Mouse (Mus musculus) ES-E14 (cell line): ENCODE measurements at regions not wholly inside any gene's neighbourhood (a gene's known extent, or its start where the extent isn't known, plus 50 kb on each side); places are given as distances from the start of the nearest gene placed in this dataset.

Experiments
- DNase-seq: peaks from one replicate; pipeline ENCODE4 v3.0.0-alpha.2; 2013; ENCODE audit warnings: low read depth, low spot score
- H3K27ac ChIP-seq: 2 replicates; pipeline ENCODE4 v1.5.1; 2012; ENCODE audit warnings: low read depth, mild to moderate bottlenecking, low read length, moderate library complexity, mixed read lengths; ENCODE audit not compliant: poor library complexity, insufficient read depth, severe bottlenecking
- H3K36me3 ChIP-seq: 2 replicates; pipeline ENCODE4 v1.6.1; 2012; ENCODE audit warnings: mild to moderate bottlenecking, low read length, moderate library complexity, mixed read lengths; ENCODE audit not compliant: control insufficient read depth, poor library complexity, insufficient read depth, severe bottlenecking
- H3K4me1 ChIP-seq, 2 experiments: fragments of 150-350 bp in 1 of 2; sonication (generic) in 1 of 2; 2 replicates each; pipeline ENCODE4 v1.6.1; 2012; ENCODE audit warnings: low read length in 2 of 2, mild to moderate bottlenecking in 1 of 2, mixed read lengths in 1 of 2; ENCODE audit not compliant: control insufficient read depth in 2 of 2, insufficient read depth in 2 of 2, poor library complexity in 1 of 2
- H3K4me3 ChIP-seq, 2 experiments: fragments of 150-350 bp in 1 of 2; sonication (generic) in 1 of 2; 2 replicates each; pipeline ENCODE4 v1.5.1; 2012; ENCODE audit warnings: low read length in 2 of 2, low read depth in 1 of 2, mild to moderate bottlenecking in 1 of 2, mixed read lengths in 1 of 2; ENCODE audit not compliant: insufficient read depth in 1 of 2, poor library complexity in 1 of 2, severe bottlenecking in 1 of 2
- H3K9ac ChIP-seq: 2 replicates; pipeline ENCODE4 v1.6.1; 2012; ENCODE audit warnings: low read depth, mild to moderate bottlenecking, low read length, mixed read lengths; ENCODE audit not compliant: poor library complexity, insufficient read depth, severe bottlenecking
- H3K9me3 ChIP-seq: fragments of 150-350 bp; sonication (generic); 2 replicates; pipeline ENCODE4 v1.6.1; 2012; ENCODE audit warnings: low read depth, mild to moderate bottlenecking, low read length; ENCODE audit not compliant: control insufficient read depth, insufficient read depth
- CHD2 ChIP-seq: IDR thresholded peaks from 2 replicates; pipeline ENCODE4 v1.6.1; 2014; ENCODE audit warnings: mild to moderate bottlenecking, low read depth, low read length, inconsistent platforms
- HCFC1 ChIP-seq: IDR thresholded peaks from 2 replicates; pipeline ENCODE4 v1.6.1; 2012; ENCODE audit warnings: low read length, inconsistent platforms, borderline replicate concordance; ENCODE audit not compliant: insufficient read depth
- MAFK ChIP-seq: IDR thresholded peaks from 2 replicates; pipeline ENCODE4 v1.6.1; 2014; ENCODE audit warnings: mild to moderate bottlenecking, low read depth, low read length, inconsistent platforms; ENCODE audit not compliant: insufficient read depth
- ZC3H11A ChIP-seq: IDR thresholded peaks from 2 replicates; pipeline ENCODE4 v1.6.1; 2012; ENCODE audit warnings: low read depth, mild to moderate bottlenecking, inconsistent platforms, low read length, borderline replicate concordance
- ZNF384 ChIP-seq: IDR thresholded peaks from 2 replicates; pipeline ENCODE4 v1.6.1; 2012; ENCODE audit warnings: low read depth, low read length, inconsistent platforms
- in situ Hi-C, 2 experiments: fragments of 600-800 bp; cut with MboI; formaldehyde crosslinking; loops; one replicate each; pipeline ENCODE4 v1.15.1; 2025; ENCODE audit warnings: low sequenced_read_pairs in 2 of 2, inconsistent platforms in 1 of 2; ENCODE audit not compliant: unreplicated experiment in 2 of 2

DNA sequence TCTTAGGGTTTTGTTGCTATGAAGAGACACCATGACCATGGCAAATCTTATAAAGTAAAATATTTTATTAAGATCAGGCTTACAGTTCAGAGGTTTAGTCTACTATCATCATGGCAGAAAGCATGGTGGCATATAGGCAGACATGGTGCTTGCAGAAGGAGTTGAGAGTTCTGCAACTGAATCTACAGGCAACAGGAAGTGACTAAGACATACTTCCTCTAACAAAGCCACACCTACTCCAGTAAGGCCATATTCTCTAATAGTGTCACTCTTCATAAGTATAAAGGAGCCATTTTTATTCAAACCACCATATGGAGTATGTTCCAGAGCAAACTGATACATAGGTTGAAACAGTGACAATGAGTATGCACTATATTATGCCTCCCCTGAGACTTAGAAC, 371.7 kb upstream of the Zfp462 start:
- Histone ChIP-seq H3K9me3 (no peaks in the 10 kb centered on the region), H3K27ac (no peak overlapping the region), H3K4me1 (no peaks in the 10 kb centered on the region), H3K4me3 (no peak overlapping the region), H3K9ac (no peak overlapping the region), H3K36me3 (no peaks in the 10 kb centered on the region)
- in situ Hi-C loops: no loop called here
- no peak for DNase-seq
- TF ChIP-seq MAFK: no peak
- no peak for TF ChIP-seq ZC3H11A
- no peak for TF ChIP-seq CHD2
- no peak for TF ChIP-seq ZNF384
- no peak for TF ChIP-seq HCFC1

DNA sequence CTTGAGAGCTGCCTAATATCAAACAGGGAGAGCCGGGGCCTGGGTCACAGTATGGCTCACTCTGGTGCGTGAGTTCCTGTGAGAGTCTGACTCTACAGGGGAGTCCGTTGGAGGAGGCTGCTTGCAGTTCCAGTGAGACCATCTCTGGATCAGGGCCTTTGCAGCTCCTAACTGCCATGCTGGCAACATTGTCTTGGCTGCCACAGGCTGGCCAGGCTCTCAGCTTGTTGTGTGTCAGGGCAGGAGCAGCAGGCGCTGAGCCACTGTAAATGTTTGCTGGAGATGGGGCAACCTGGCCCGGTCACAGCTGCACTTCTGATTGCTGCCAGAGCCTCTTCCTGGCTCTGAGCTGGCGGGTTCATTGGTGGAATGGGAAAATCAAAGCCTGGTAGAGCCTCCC, 357.7 kb upstream of the Zfp462 start:
- TF ChIP-seq HCFC1: no peak
- TF ChIP-seq ZC3H11A: no peak
- no peak for TF ChIP-seq CHD2
- no peak for TF ChIP-seq MAFK
- TF ChIP-seq ZNF384: no peak
- Histone ChIP-seq H3K27ac (no peak overlapping the region), H3K4me3 (no peak overlapping the region), H3K9ac (no peak overlapping the region), H3K9me3 (no peaks in the 10 kb centered on the region), H3K4me1 (no peaks in the 10 kb centered on the region), H3K36me3 (no peaks in the 10 kb centered on the region)
- in situ Hi-C loops: no loop called here
- no peak for DNase-seq

DNA sequence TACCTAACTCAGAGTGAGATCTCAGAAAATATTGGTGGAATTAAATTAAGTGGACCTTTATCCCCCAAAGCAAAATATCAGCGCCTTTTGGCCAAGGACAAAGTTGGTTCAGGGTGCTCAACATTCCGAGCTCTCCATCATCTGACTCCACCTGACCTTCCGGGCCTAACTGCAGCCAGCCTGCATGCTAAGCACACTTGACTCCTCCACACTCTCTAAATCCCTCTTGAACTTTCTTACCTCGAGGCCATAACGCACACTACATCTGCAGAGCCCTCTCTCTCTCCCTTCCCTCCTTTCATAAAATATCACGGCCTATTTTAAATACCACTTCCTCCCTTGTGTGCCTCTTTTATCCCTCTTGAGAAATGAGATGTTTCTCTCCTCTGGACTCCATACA, 356.1 kb upstream of the Zfp462 start:
- in situ Hi-C loops: no loop called here
- no peak for DNase-seq
- Histone ChIP-seq H3K36me3 (no peaks in the 10 kb centered on the region), H3K9ac (no peak overlapping the region), H3K4me1 (no peaks in the 10 kb centered on the region), H3K4me3 (no peak overlapping the region), H3K9me3 (no peaks in the 10 kb centered on the region), H3K27ac (no peak overlapping the region)
- no peak for TF ChIP-seq MAFK
- TF ChIP-seq ZC3H11A: no peak
- TF ChIP-seq ZNF384: no peak
- no peak for TF ChIP-seq HCFC1
- TF ChIP-seq CHD2: no peak

DNA sequence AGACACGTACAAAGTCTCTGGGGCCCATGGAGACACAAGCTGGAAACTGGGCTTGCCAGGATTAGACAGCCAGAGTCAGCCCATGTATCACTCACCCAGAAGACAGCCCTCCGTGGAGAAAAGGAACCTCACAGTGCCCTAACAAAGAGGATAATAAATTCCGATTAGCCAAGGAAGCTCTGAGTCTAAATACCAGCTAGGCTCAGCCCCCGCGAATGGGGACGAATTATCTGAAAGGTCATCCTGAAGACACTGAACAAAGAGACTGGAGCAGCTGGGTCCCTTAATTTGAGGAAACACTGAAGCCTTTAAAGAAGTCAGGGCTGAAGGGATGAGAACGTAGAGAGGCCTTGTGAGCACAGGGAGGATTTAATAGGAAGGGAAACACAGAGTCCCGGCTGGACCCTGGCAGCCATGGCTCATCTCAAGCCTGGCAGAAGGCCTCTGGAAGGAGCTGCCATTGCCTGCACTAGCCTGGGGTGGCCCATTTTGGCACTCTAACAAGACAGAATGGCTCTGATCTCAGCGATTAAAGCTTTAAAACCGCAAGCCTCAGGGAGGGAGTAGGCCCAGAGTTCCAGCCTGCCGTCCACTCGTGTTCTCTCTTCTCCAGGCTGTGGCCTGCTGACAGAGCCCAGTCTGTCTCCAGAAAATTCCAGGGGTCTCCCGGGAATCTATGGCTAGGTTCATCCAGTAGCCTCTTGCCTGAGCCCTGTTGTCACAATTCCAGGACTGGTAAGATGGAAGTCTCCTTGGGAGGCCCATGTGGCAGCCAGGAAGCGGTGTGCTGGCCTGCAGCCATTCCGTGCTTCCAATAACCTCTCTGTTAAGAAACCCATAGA, 343.0 kb upstream of the Zfp462 start:
- Histone ChIP-seq H3K4me3 (no peak overlapping the region), H3K36me3 (no peaks in the 10 kb centered on the region), H3K9me3 (no peaks in the 10 kb centered on the region), H3K9ac (no peak overlapping the region), H3K4me1 (no peaks in the 10 kb centered on the region), H3K27ac (no peak overlapping the region)
- TF ChIP-seq ZNF384 (no peak), HCFC1 (no peak), MAFK (no peak), CHD2 (no peak), ZC3H11A (no peak)
- in situ Hi-C loops: no loop called here
- DNase-seq: no peak
